In the genomic region with DNA sequence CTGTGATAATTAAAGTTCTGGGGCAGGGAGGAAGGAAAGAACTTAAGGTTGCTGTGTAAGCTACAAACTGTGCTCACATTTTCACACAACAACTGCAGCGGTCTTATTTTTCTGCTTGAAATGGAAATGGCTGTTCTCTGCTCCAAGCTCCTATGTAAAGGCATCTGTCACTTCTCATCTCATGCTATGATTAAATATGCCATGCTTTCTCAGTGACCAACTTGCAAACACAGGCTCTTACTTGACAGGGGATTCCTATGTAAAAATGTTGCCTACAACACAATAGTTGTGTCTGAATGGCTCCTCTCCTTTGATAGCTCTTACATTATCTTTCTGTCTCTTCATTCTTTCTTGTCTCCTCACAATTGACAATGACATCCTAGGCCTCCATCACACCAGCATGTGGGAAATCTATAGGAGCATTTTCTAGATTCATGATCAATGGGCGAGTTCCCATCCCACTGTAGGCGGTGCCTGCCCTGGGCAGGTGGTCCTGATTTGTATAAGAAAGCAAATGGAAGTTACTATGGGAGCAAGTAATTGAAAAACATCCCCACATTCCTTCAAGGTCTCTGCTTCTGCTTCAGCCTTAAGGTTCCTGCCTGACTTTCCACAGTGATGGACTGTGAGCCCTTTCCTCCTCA, we compare ENCODE assay signal across 18 mouse cellular contexts. TPM values are rescaled to one million over a fixed set of nuclear protein-coding genes. Genes with fewer than 3 reads are reported as not detected.
"Had no signal": no experiment of that assay in that cellular context is flagged by ENCODE, and none has a peak within 500 bp of the region (broad histone marks: within the 10 kb centered on the region; RNA-seq: fewer than 3 reads in every experiment).

No protein-coding gene starts in this region.

- H3K4me3 ChIP-seq: left cerebral cortex, adult 2 months; limb, embryonic 10.5 days; liver, embryonic 13.5 days; lung, embryonic 15.5 days; megakaryocyte, embryonic 14.5 days; neural tube, embryonic 12.5 days; stomach, embryonic 15.5 days had no signal

- H3K4me1 ChIP-seq: limb, embryonic 10.5 days; liver, embryonic 13.5 days; lung, embryonic 15.5 days; megakaryocyte, embryonic 14.5 days; neural tube, embryonic 12.5 days; stomach, embryonic 15.5 days had no signal

- H3K36me3 ChIP-seq: limb, embryonic 10.5 days; liver, embryonic 13.5 days; lung, embryonic 15.5 days; neural tube, embryonic 12.5 days; stomach, embryonic 15.5 days had no signal

- H3K27me3 ChIP-seq: liver, embryonic 13.5 days; lung, embryonic 15.5 days; megakaryocyte, embryonic 14.5 days; neural tube, embryonic 12.5 days; stomach, embryonic 15.5 days had no signal

- ATAC-seq: liver, postnatal 0 days had no signal

- DNase-seq: kidney, adult 18-20 months; kidney, postnatal 10 days; kidney, postnatal 4 days; liver, embryonic 13.5 days; liver, postnatal 0 days; lung, postnatal 14 days; spleen, adult 18-20 months; thymus, adult 2 months; thymus, postnatal 25 days had no signal

- H3K9ac ChIP-seq: liver, embryonic 13.5 days; liver, postnatal 0 days; lung, embryonic 15.5 days; neural tube, embryonic 12.5 days; stomach, embryonic 15.5 days had no signal

- H3K9me3 ChIP-seq: limb, embryonic 10.5 days; liver, embryonic 13.5 days; lung, embryonic 15.5 days; megakaryocyte, embryonic 14.5 days; neural tube, embryonic 12.5 days; stomach, embryonic 15.5 days had no signal

- H3K4me2 ChIP-seq: liver, embryonic 13.5 days; lung, embryonic 15.5 days; neural tube, embryonic 12.5 days; stomach, embryonic 15.5 days had no signal

- H3K27ac ChIP-seq: left cerebral cortex, adult 2 months; limb, embryonic 10.5 days; liver, embryonic 13.5 days; lung, embryonic 15.5 days; macrophage; neural tube, embryonic 12.5 days; stomach, embryonic 15.5 days had no signal

RNA-seq across cellular contexts. Expression of a gene that starts 34.2 kb away (rescaled TPM):
- total RNA-seq: monocyte, adult 5-6 weeks; neutrophil, adult 5-6 weeks had no signal
- polyA plus RNA-seq: limb, embryonic 10.5 days; liver, postnatal 0 days; macrophage; thymus, adult 2 months had no signal
